20 mouse cellular contexts compared by ENCODE assay signal in the genomic region with DNA sequence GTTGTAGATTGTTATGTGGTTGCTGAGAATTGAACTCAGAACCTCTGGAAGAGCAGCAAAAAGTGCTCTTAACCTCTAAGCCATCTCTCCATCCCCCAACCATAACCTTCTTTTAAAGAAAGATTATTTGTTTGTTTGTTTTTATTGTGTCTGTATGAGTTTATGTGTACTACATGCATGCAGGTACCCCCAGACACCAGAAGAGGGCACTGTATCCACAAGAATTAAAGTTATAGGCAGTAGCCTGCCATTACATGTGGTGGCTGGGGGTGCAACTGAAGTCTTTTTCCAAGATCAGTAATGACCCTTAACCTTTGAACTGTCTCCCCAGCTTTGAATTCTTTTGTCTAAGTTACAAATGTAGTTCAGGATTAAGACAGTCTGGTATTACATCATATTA.
DNase-seq lines count a peak whose midpoint lies in the region; ATAC-seq and TF ChIP-seq lines count a peak whose summit lies in the region.
"Had no signal": no experiment of that assay in that cellular context is flagged by ENCODE, and none has a peak within 500 bp of the region (broad histone marks: within the 10 kb centered on the region; RNA-seq: fewer than 3 reads in every experiment).

No protein-coding gene starts in this region.

- H3K9ac ChIP-seq in embryonic facial prominence, embryonic 11.5 days (replicated peaks; ENCODE audit: low read length): no peak overlapping the region
- no peak overlapping the region for H3K9ac ChIP-seq in midbrain, postnatal 0 days (replicated peaks; ENCODE audit: low read length, poor library complexity, severe bottlenecking)
- no peak overlapping the region for H3K9ac ChIP-seq in forebrain, embryonic 12.5 days
- H3K9ac ChIP-seq: heart, embryonic 13.5 days; hindbrain, embryonic 12.5 days had no signal

- H3K27me3 ChIP-seq in embryonic facial prominence, embryonic 11.5 days (ENCODE audit: control insufficient read depth, insufficient read depth, low read length): no peaks in the 10 kb centered on the region
- no peaks in the 10 kb centered on the region for H3K27me3 ChIP-seq in embryonic facial prominence, embryonic 10.5 days (replicated peaks; ENCODE audit: low read depth, poor library complexity, severe bottlenecking)
- no peaks in the 10 kb centered on the region for H3K27me3 ChIP-seq in midbrain, postnatal 0 days (ENCODE audit: insufficient read depth, low read length)
- no peaks in the 10 kb centered on the region for H3K27me3 ChIP-seq in midbrain, embryonic 10.5 days (ENCODE audit: low read depth, poor library complexity, severe bottlenecking)
- H3K27me3 ChIP-seq in forebrain, embryonic 12.5 days: no peaks in the 10 kb centered on the region
- H3K27me3 ChIP-seq: heart, embryonic 13.5 days; hindbrain, embryonic 12.5 days had no signal

- H3K36me3 ChIP-seq in embryonic facial prominence, embryonic 11.5 days (replicated peaks; ENCODE audit: control insufficient read depth, insufficient read depth, low read depth, low read length): no peaks in the 10 kb centered on the region
- H3K36me3 ChIP-seq in embryonic facial prominence, embryonic 10.5 days (replicated peaks): no peaks in the 10 kb centered on the region
- no peaks in the 10 kb centered on the region for H3K36me3 ChIP-seq in midbrain, postnatal 0 days (ENCODE audit: insufficient read depth, low read length)
- H3K36me3 ChIP-seq in midbrain, embryonic 10.5 days: no peaks in the 10 kb centered on the region
- no peaks in the 10 kb centered on the region for H3K36me3 ChIP-seq in forebrain, embryonic 12.5 days (replicated peaks)
- H3K36me3 ChIP-seq: G1E; heart, embryonic 13.5 days; hindbrain, embryonic 12.5 days had no signal

- TF ChIP-seq CTCF in midbrain, postnatal 0 days (IDR thresholded peaks at IDR 0.05): peak; percentile 36

- peak; percentile 1 for DNase-seq in embryonic facial prominence, embryonic 11.5 days (ENCODE audit: low spot score)
- no peak for DNase-seq in embryonic facial prominence, embryonic 10.5 days (ENCODE audit: low spot score)
- peak; percentile 1 for DNase-seq in midbrain, postnatal 0 days (ENCODE audit: low spot score)
- no peak for DNase-seq in midbrain, embryonic 10.5 days (ENCODE audit: low spot score)
- DNase-seq in R1 (ENCODE audit: low read depth, low spot score): peak; percentile 70
- no peak for DNase-seq in urinary bladder, postnatal 10 days (ENCODE audit: low spot score)
- DNase-seq: adrenal gland, postnatal 14 days; cerebellum, adult 11-12 months; cerebellum, adult 9-10 months; cerebellum, postnatal 25 days; gastrocnemius, adult 2 months; gastrocnemius, postnatal 36 days; heart, adult 11 months; heart, postnatal 36 days had no signal

- no peak overlapping the region for H3K27ac ChIP-seq in embryonic facial prominence, embryonic 11.5 days (replicated peaks; ENCODE audit: low read depth, low read length)
- no peak overlapping the region for H3K27ac ChIP-seq in embryonic facial prominence, embryonic 10.5 days (replicated peaks)
- H3K27ac ChIP-seq in midbrain, postnatal 0 days (ENCODE audit: low read depth, low read length): no peak overlapping the region
- H3K27ac ChIP-seq in midbrain, embryonic 10.5 days (replicated peaks): no peak overlapping the region
- no peak overlapping the region for H3K27ac ChIP-seq in forebrain, embryonic 12.5 days
- H3K27ac ChIP-seq: gastrocnemius, adult 2 months; heart, embryonic 13.5 days; hindbrain, embryonic 12.5 days had no signal

- H3K4me1 ChIP-seq in embryonic facial prominence, embryonic 11.5 days (ENCODE audit: control insufficient read depth, insufficient read depth, low read length): no peaks in the 10 kb centered on the region
- no peaks in the 10 kb centered on the region for H3K4me1 ChIP-seq in embryonic facial prominence, embryonic 10.5 days
- H3K4me1 ChIP-seq in midbrain, postnatal 0 days (ENCODE audit: insufficient read depth, low read length): no peaks in the 10 kb centered on the region
- no peaks in the 10 kb centered on the region for H3K4me1 ChIP-seq in midbrain, embryonic 10.5 days
- H3K4me1 ChIP-seq in forebrain, embryonic 12.5 days: no peaks in the 10 kb centered on the region
- H3K4me1 ChIP-seq: heart, embryonic 13.5 days; hindbrain, embryonic 12.5 days had no signal

- no peak overlapping the region for H3K4me3 ChIP-seq in embryonic facial prominence, embryonic 11.5 days (ENCODE audit: low read depth, low read length)
- no peak overlapping the region for H3K4me3 ChIP-seq in embryonic facial prominence, embryonic 10.5 days
- H3K4me3 ChIP-seq in midbrain, postnatal 0 days (ENCODE audit: low read depth, low read length): no peak overlapping the region
- no peak overlapping the region for H3K4me3 ChIP-seq in midbrain, embryonic 10.5 days
- H3K4me3 ChIP-seq in forebrain, embryonic 12.5 days (replicated peaks): no peak overlapping the region
- H3K4me3 ChIP-seq: gastrocnemius, adult 2 months; heart, embryonic 13.5 days; hindbrain, embryonic 12.5 days had no signal

- no peaks in the 10 kb centered on the region for H3K9me3 ChIP-seq in embryonic facial prominence, embryonic 11.5 days (replicated peaks; ENCODE audit: control insufficient read depth, low read length)
- H3K9me3 ChIP-seq in embryonic facial prominence, embryonic 10.5 days: no peaks in the 10 kb centered on the region
- H3K9me3 ChIP-seq in midbrain, postnatal 0 days (ENCODE audit: low read length): no peaks in the 10 kb centered on the region
- no peaks in the 10 kb centered on the region for H3K9me3 ChIP-seq in midbrain, embryonic 10.5 days (replicated peaks)
- H3K9me3 ChIP-seq in forebrain, embryonic 12.5 days: no peaks in the 10 kb centered on the region
- H3K9me3 ChIP-seq: heart, embryonic 13.5 days; hindbrain, embryonic 12.5 days had no signal

- H3K4me2 ChIP-seq in embryonic facial prominence, embryonic 11.5 days (ENCODE audit: low read depth, low read length): no peak overlapping the region
- no peak overlapping the region for H3K4me2 ChIP-seq in midbrain, postnatal 0 days (ENCODE audit: low read depth, low read length, poor library complexity, severe bottlenecking)
- H3K4me2 ChIP-seq in forebrain, embryonic 12.5 days: no peak overlapping the region
- H3K4me2 ChIP-seq: heart, embryonic 13.5 days; hindbrain, embryonic 12.5 days had no signal

- no peak for ATAC-seq in embryonic facial prominence, embryonic 11.5 days (replicated peaks; ENCODE audit: insufficient number of reproducible peaks, low FRiP score, low TSS enrichment, low read depth)
- no peak for ATAC-seq in midbrain, postnatal 0 days (ENCODE audit: low FRiP score)
- no peak for ATAC-seq in forebrain, embryonic 12.5 days (ENCODE audit: low FRiP score)
- ATAC-seq: forebrain, embryonic 14.5 days; hindbrain, embryonic 16.5 days had no signal

Comparison
In these comparisons a context has a peak if more than half of its experiments do, and no peak if none do; other contexts are left out.
1. DNase-seq: peak in embryonic facial prominence, embryonic 11.5 days (single experiment), midbrain, postnatal 0 days (single experiment) and R1 (single experiment); none in embryonic facial prominence, embryonic 10.5 days (single experiment), midbrain, embryonic 10.5 days (single experiment) and urinary bladder, postnatal 10 days (single experiment).